Mouse (Mus musculus): ENCODE data around the gene Insyn1.

DNA sequence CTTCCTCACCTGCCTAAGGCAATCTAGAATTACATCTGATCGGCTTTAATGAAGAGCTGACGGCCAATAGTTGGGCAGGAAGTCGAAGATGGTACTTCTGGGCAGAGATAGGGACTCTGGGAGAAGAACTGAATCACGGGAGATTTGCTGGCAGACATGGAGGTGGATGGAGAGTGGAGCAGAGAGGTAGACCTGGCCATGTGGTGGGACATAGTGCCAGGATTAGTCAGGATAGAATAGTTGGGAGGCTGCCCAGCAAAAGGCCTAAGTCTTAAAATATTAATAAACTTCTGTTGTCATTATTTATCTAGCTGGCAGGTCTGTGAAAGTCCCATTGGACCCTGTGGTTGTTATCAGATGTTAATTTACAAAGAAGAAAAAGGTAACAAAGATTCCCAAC, 36.7 kb downstream of the Insyn1 start:
- no peak for TF ChIP-seq GATA1 (IDR thresholded peaks at IDR 0.05; ENCODE audit: borderline replicate concordance, low read length)
- no peak for TF ChIP-seq FLI1 (IDR thresholded peaks at IDR 0.05; ENCODE audit: low read length)
